Mouse (Mus musculus): Measurements from ENCODE around the gene Ntmt1.

The Ntmt1 gene

DNA sequence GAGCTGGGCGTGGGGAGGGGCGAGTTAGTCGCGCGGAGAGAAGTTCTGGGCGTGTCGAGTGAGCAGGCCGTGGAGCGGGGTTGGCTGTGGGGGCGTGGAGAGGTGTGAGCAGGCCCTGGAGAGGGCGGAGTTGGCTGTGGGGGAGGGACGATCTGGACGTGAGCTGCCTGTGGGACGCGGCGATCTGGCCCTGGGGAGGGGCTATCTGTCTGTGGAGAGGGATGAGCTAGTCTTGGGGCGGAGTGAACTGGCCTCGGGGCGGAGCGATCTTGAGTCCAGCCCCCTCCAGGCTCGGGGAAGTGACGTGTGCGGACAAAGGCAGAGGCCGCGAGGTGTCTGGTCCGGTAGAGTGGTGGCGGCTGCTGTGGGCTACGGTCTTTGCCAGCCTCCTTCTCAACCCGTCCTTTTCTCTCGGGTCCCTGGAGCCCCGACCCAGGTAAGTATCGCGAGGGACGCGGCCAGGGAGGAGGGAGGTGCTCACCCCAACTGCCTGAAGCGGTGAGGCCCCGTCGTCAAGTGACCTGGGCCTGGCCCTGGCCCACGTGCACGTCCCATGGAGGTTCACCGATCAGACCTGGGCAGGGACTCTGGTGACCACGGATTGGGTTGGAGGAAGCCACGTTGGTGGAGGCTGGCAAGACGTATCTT lies at the start of gene Ntmt1:
Ntmt1 (plus strand) TSS at position 179 of the 648 bp plus-strand sequence.
- DNase-seq: peak; percentile 100

DNA sequence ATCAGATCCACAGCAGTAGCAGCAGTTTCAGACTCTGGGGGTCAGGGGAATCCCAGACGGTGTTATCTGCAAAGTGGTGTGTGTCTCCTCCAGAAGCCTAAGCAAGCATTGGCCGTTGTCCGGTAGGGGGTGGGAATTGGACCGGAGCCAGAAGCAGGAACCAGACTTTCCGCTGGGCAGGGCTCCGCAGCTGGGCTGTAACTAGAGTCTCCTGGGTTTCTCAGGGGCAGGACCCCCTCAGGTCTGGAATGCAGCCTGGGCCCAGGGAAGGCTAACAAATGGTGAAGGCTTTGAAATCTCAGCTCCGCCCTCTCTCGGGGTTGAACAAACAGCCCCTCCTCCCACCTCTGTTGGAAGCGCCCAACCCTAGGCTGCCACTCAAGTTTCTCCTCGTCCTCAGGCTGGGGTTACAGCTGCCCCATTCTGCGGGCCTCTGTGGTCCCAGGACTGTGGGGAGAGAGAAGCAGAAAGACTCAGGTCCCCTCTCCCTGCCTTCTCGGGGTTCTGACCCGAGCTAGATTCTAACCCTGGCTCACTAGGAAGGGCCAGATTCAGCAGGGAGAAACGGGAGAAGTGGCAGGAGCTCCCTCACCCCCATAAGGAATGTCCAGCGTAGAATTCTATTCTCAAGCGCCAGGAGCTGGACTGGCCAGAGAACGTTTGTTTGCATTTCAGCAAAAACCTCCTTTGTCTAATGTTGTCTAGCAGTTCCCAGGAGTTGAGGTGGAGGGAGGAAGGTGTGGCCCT lies 49.1 kb upstream of the Ntmt1 start:
- DNase-seq: peak; percentile 97

- DNase-seq: peak; percentile 41
Measured at GRCm38 (mm10) chr2:30759088-30759374, 48.6 kb upstream of the Ntmt1 start.

DNA sequence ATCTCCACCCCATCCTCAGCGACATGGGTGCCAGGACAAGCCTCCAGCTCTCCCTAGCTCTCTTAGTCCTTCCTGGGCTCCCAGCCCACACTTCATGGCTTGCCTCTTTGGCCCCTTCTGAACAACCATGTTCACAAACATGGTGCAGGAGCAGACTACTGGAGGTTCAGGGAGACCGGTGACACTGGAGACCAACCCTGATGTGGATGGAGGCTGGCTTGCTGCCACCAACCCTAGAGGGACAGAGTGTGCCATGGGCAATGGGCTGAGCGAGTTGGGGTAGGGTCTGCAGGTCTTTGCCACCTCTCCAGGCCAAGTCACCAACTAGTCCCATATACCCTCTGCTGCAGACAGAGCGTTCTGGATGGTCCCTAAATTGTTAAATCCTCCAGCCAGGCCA lies 48.2 kb upstream of the Ntmt1 start:
- DNase-seq: peak; percentile 52

DNA sequence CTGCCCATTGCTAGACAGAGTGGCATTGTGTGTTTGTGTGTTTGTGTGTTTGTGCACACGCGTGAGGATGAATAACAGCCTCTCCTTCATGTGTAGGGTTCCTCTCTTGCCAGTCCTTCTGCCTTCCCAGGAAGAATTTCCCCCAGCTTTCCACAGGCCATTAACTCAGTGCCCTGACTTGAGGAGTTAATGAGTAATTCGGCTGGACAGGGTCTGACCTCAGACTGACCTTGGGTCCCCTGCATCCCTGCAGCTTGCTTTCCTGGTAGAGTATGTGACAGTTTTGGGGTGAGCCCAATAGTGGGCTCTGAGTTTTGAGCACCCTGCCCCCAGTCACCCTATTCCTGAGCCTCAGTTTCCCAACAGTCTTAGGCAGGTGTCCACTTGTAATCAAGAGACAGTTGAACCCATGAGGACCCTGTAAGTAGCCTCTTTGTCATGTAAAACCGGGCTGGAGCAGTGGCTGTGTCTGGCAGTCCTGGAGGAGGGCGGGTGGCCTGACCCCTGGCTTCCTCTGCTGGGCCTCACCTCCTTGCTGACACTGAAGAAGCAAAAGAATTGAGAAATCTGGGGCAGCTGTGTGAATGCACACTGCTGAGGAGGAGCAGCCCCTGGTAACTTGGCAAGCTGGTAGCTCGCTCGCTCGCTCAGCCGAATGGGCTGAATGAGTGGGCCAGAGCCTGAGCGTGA lies 47.6 kb upstream of the Ntmt1 start:
- DNase-seq: peak; percentile 75

DNA sequence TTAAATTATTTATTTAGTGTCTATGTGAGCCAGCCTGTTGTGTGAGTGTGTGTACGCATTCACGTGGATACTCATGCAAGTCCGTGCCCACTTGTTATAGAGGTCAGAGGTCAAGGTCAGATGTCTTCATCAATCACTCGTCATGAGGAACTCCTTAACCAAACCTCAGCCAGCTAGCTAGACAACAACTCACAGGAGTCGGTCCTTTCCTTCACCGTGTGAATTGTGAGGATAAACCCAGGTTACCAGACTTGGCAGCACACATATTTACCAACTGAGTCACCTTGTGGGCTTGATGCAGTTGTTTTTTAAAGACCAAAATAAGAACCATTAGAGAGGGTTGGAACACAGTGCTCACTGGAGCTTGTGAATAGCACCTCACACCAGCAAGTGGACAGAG lies 46.9 kb upstream of the Ntmt1 start:
- no peak for DNase-seq

DNA sequence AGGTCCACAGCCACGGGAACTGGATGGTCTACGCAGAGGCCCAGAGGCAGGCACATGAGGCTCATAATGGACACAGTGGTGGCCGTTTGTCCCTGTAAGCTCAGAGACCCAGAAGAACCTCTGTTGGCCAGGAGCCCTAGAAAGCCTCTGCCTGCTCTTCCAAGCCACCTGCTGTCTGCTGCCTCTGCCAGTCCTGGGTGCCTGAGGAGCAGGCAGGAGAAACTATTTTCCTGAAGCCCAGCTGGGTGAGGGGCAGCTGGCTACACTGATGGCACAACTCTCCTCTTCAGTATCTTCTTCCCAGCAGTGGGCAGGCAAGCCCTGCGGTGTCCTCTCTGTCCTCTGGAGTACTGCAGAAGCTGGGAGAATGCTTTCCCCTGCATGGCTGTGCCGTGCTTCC lies 41.2 kb upstream of the Ntmt1 start:
- no peak for DNase-seq

DNA sequence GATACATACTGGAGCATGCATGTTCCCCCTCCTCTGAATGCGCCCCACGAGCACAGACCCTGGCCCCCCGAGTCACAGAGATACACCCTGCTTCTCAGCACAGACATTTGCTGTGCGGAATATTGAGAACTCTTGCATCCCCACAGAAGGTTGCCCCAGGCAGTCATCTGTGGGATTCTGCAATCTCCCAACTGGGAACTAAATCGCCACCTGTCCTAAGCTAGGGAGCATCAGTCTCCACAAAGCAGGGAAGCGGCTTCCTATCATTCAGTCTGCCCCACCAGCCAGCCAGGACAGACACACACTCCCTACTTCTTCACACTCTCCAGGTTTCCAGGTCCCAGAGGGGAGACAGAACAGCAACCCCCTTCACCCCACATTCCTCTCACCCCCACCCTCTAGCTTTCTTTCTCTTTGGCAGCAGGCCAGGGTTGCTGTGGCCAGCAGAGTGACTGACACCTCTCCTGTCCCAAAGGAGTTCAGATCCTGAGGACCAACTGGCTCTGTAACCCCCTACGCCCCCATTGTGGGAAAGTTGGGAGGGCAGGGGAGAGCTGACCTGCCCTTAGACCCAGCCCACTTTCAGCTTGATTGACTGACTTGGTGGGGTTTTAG lies 39.9 kb upstream of the Ntmt1 start:
- no peak for DNase-seq

- no peak for DNase-seq
Measured at GRCm38 (mm10) chr2:30768529-30768928, 39.1 kb upstream of the Ntmt1 start.

- no peak for DNase-seq
Measured at GRCm38 (mm10) chr2:30769187-30769586, 38.4 kb upstream of the Ntmt1 start.

DNA sequence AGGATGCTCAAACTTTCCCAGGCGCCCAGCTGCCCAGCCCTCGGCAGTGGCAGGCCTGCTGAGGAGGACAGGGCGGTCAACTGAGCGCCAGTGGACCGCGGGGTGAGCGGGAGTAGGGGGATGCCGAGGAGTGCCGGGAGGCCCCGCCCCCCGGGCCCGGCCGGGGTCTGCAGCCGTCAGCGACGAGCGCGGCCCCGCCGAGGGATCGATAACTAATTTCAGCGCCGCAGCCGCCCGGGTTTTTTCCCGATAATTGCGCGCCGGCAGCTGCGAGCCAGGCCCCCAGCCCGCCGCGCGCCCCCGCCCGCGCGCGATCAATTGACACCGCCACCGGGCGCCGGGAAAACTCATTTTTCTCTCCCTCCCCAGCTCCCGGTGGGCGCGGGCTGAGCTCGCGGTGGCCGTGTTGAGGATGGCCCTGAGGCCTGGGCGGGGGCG lies 36.2 kb upstream of the Ntmt1 start:
- peak; percentile 59 for DNase-seq

DNA sequence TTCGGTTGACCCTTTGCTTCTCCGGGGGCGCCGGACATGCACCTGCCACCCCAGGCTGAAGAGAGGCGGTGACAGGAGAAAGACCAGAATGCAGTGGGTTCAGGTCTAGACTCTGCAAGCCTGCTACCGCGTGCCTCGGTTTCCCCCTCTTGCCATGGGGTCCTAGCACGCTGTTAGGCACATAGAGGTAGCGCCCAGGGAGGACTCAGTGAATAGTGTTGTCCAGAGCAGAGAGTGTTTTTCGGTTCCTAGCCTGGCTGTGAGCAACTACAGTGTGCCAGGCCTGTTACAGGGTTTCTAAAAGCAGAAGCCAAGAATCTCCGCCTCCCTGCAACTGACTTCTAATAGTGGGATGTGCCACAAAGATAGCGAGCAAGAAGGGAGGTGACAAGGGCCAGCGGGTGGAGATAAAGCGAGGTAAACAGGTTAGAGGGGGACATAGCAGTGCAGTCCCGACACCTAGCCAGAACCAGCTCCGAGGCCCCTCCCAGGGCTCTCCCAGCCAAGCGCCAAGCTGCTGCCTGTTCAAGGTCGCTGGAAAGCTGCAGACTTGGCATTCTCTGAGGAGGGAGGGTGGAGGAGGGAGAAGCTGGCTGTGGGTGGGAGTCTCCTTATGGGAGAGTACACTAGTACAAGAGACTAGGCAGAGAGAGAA lies 35.7 kb upstream of the Ntmt1 start:
- DNase-seq: peak; percentile 87

GRCm38 (mm10) chr2:30772581-30773312 lies 34.9 kb upstream of the Ntmt1 start:
- DNase-seq: peak; percentile 68

DNA sequence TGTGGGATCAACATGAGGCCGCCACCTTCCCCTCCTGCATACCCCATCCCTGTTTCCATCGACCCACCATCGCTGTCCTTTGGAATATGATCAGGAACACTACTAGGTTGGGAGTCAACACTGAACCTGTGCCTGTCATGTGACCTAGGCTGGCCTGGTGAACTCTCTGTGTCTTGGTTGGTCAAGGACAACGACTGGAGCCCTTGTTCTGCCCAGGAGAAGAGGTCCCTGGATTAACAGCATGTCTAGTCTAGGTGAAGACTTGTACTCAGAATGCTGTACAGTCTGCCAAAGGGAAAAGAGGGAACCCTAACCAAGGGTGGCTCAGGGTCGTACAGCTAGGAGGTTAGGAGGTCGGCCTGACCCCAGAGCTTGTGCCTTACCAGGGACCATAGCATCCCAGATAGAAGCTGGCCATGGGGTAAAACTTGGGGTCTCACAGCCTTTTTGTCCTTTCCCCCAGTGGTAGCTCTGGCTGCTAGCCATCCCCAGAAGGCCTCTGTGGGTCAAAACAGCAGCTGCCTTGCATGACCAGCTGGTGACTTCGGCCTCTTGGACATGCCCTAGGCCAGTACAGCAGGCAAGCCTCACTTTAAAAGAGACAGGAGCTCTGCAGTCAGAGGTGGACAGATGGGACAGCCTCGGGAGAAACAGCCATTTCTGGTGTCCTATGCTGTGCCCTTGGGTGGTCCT lies 34.2 kb upstream of the Ntmt1 start:
- DNase-seq: no peak

DNA sequence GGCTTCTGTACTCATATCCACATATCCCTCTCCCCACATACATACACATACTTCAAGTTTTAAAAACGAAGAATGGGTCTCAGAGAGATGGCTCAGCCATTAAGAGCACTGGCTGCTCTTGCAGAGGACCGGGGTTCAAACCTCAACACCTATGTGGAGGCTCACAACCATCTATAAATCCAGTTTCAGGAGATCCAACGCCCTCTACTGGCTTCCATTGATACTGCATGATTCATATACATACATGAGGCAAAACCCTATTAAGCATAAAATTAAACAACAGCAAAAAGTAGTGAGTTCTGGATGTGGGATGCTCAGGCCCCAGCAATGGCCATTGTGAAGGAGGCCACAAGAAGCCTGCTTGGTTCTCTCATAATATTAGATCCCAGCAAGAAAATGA lies 31.7 kb upstream of the Ntmt1 start:
- DNase-seq: no peak

DNA sequence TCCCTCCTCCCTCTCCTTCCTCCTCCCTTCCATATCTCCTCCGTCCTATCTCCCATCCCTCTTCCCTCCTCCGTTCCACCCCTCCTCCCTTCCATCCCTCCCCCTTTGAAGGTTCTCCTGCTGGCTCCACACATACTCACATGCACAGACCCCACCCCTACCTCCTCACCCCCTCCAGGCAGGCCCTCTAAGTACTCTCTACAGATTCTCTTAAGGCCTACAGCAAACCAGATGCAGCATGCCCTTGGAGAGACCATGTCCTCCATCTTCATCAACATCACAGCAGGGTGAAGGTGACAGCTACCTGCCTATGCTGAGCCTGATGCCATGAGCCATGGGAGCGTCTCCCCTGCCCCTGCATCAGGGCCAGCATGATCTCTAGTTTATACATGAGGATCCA lies 30.4 kb upstream of the Ntmt1 start:
- DNase-seq: no peak

GRCm38 (mm10) chr2:30778235-30778634 lies 29.4 kb upstream of the Ntmt1 start:
- DNase-seq: no peak

DNA sequence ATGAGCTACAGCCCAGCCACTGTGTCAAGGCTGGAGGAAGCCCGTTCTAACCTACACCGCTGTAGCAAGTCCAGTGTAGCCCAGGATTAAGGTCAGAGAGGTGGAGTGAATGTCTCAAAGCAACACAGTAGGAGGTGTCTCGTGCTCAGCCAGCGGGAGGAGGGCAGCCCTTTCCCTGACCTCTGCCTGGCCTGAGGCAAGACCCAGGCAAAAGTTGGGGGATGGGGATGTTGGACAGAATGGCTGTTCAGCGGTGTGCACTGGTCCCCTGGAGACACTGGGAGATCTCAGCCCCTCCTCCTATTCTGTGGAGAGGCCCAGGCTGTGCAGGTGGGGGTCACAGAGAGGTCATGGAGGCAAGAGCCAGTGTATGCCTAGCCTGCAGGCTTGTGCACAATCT lies 28.4 kb upstream of the Ntmt1 start:
- peak; percentile 62 for DNase-seq

DNA sequence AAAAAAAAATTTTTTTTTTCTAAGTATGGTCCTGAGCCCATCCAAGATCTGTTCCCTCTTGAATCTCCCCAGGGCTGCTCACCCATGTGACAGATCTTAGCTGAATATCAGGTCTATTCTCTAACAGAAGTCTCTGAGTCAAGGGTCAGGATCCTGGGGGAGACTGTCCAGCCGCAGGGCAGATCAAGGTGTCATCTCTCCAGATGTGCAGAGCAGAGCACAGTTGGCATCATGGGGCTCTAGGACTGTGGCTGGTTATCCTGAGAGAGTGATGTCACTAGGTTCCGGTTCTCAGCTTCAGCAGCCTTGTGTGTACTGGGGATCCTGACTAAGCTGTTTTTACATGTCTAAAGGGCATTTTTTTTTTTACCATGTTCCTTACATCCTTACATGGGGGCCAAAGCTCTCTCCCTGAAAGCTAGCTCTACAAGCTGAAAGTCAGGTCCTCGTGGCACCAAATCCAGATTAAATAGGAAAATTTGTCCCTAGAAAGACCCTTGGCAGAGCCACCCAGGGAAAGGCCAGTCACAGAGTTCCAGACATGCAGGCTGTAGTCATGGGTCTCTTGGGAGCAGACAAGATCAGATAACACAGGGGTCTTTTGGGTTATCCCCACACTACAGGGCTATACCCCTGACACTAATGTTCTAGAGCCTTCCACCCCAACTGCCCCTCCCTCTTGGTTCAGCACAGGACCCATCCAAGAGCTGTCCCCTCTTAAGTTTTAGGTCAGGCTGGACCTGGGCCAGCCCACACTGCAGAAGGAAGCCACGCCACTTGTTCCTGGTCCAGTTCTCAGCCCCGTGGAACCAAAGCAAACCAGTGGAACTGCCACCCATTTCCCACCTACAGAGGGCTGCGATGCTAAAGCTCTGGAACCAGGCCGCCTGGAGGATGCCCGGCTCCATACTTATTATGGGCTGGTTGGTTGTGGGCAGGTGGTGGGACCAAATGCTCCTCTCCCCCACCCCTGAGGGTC lies 25.0 kb upstream of the Ntmt1 start:
- DNase-seq: no peak

- peak; percentile 87 for DNase-seq
Measured at GRCm38 (mm10) chr2:30783346-30783745, 24.3 kb upstream of the Ntmt1 start.
